Mouse (Mus musculus) c-Kit-positive CD71-positive TER-119-negative erythroid progenitor cells, embryonic 14.5 days (primary cell): ENCODE data around the gene Dlgap4.
A peak's percentile ranks its signal among the peaks of the same experiment; 100 is the strongest.
"Not testable (repeated sequence)": the region's sequence is repeated elsewhere in the genome, so short reads cannot be mapped to it uniquely, and the experiment has no call there.

ENCODE experiments used
- DNase-seq: peaks from one replicate; pipeline ENCODE4 v3.0.0-alpha.2; 2013; ENCODE audit warnings: low read depth

Gene Dlgap4

DNA sequence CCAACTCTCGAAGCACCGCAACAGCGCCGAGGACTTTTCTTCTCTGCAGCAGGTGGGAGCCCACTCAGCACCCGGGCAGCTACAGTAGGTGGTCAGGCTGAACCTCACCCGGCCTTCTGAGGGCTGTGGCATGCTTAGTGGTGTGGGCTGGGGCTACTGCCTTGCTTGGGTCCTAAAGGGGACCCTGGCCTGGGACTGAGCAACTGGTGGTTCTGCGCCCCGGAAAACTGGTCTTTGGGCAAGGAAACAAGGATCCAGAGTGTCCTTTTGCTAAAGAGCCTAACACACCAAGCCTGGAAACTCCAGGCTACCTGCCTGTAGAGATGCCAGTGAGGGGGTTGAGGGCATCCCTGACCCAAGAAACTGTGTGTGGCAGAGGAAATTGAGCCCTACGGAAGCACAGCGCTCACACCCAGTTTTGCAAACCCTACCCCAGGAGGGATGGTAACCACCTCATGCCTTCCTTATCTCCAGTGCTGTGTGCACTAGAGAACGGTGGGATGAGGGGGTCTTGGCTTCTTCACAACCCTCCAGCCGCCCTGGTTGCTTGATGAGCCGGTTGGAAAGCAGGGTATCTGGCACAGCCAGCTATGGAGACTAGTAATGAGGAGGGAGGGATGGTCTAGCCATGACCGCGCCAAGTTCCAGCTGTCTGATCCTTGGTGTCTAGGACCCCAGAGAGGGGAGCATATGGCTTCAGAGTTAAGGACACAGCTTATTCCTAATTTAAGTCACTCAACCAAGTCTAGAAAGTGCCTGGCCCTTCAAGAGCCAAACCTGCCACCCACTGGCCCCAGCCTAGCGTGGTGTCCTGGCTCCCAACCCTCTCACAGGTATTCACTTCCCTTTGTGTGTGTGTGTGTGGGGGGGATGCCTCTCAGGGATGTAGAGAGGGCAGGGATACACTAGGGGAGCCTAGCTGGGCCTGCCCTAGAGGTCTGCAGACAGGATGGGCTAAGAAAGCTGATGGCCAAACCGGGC is 162.2 kb downstream of the Dlgap4 start:
- DNase-seq, result no peak

DNA sequence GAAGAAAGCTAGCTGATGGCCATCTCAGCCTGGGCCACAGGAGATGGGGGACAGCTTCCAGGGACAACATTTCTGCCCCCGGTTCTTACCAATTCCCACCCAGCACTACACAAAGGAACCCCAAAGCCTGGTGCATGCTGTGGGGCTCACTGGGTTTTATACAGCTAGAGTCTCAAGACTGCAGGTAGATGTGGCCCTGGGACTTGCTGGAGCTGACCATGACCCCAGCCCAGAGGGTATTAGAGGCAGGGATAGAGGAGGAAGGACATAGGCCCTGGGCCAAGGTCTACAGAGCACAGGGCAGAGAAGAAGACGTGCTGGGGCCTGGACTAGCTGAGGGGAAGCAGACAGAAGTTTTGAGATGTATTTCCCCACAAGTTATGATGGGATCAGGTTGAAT is 163.4 kb downstream of the Dlgap4 start:
- no peak for DNase-seq

DNA sequence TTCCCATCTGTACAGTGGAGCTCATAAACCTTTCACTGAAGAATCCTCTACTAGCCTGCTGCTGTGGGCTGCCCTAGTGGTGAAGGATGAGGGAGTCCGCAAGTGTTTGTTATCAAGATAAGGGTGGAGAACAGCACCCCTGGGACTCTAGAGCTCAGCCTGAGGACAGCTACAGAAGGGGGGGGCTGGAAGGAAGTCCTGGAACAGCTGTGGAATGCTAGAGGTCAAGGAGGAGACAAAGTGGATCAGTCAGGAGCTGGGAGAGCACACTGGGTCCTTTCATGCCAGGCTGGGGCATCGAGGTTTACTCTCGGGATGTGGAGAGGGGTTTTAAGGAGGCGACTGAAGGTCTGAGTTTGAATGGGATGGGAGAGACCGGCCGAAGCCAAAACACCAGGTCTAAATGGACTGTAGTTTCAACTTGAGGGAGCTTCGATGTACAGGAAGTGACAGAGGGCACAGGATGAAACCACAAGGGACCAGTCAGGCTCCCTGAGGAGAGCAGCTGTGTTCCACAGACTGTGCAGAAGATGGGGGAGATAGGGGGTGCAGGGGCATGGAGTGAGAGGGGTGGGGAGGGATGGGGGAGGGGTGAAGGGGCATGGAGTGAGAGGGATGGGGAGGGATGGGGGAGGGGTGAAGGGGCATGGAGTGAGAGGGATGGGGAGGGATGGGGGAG is 164.0 kb downstream of the Dlgap4 start:
- DNase-seq, result no peak

DNA sequence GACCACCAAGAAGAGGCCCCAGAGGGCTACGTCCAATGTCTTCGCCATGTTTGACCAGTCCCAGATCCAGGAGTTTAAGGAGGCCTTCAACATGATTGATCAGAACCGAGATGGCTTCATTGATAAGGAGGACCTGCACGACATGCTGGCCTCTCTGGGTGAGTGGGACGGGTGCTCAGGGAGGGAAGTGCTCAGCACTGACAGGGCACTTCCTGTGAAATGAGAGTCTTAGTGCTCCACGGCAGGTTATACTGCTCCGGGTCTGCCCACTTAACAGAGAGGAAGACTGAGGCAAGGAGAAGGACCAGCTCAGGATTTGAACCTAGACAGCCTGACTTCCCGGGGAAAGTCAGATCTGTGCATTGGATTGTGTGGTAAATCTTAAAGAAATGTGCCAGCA is 165.1 kb downstream of the Dlgap4 start:
- DNase-seq, result no peak

DNA sequence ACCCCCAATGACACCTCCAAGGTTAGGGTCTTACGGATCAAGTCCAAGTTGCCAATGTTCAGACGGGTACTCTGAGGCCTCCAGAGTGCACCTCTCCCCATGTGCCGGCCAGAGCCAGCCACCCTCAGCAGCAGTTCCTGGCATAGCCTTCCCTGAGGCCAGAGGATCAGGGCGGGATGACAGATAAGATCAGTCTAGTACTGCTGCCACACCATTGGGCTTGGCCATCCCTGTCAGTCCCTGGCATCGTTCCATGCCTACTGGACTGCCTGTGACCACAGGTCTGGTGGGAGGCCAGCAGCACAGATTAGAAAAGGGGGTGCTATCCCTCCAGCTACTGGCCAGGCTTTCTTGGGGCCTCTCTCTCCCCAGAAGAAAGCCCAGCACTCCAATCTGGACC is 165.5 kb downstream of the Dlgap4 start:
- no peak for DNase-seq

DNA sequence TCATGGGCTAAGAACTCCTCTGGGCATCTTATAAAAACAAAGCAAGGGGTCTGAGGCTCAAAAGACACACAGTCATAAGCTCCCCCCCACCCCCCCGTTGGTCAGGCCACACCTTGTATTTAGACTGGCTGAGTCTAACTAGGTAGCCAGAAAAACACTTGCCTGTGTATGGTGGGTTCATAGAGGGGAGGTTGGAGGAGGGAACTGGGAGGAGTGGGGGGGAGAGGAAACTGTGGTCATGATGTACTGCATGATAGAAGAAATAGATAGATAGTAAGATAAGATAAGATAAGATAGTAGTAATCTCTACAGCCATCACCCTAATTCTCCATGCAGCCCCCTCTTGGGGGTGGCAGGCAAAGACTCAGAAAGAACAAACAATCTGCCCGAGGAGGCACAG is 166.0 kb downstream of the Dlgap4 start:
- no peak for DNase-seq

DNA sequence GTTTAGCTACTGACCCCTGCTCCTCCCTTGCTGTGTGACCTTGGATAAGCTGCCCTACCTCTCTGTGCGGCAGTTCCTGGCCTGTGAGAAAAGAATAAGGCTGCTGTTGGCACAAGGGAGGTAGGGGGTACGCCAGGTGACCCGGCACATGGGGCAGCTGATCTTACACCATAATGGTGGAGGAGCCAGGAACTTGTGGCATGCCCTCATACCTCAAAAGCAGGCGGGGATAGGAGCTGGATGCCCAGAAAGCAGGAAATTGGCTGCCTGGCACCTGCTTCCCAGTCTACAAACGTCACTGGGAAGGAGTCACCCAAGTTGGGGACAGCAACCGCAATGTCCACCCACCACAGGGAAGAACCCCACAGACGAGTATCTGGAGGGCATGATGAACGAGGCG is 166.6 kb downstream of the Dlgap4 start:
- no peak for DNase-seq

DNA sequence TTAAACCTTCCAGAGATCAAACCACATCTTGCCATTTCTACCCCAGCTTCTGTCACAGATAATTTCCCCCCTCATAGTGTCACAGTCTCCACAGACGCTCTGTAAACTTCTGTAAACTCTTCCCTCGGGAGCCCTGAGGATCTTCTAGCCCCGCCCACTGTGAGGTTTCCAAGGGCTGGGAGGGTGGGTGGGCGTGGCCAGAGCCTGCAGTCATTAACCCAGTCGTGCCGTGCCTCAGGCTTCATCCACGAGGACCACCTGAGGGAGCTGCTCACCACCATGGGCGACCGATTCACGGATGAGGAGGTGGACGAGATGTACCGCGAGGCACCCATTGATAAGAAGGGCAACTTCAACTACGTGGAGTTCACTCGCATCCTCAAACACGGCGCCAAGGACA is 167.2 kb downstream of the Dlgap4 start:
- DNase-seq, result peak; percentile 59

DNA sequence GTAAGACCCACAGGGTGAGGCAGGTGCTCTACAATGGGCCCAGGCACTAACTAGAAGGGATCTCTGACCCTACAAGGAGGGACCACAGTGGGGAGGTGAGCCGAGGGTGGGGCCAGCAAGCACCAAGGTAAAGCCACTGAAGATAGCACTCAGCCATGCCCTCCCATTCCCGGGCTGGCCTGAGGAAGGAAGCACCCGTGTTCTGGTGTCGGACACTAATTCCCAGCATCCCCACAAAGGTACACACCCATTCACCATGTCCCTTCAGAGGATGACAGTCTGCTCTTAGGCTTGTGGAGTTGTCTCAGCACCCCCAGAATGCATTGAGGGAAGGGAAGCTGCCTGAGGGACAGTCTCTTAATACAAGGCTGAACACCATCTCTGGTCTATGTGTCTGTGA is 167.8 kb downstream of the Dlgap4 start:
- no peak for DNase-seq

DNA sequence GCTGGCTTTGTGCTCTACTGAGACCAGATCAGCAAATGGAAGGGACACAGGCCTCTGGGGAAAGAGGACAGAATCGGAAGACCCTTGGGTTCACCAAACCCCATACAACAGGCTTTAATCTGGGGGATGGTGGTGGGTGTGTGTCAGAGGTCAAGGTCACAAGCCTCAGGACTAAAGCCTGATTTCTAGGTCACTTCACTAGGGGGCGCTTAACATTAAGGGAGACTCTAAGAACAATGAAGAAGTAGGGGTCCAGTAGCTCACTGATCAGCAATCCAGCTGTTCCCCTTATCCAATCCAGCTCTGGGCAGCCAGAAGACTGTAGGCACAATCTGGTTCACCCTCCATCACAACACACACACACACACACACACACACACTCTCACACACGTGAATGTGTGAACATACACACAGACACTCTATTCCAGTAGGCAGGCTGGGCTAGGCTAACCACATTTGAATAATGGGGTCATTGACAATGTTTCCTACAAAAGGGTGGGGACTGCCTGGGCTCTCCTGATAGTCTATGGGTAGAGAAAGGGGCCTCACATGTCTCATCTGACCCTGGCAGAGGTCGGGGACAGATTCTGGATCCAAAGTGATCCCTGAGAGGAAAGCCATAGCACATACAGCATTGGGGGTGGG is 168.5 kb downstream of the Dlgap4 start:
- DNase-seq, result peak; percentile 68

DNA sequence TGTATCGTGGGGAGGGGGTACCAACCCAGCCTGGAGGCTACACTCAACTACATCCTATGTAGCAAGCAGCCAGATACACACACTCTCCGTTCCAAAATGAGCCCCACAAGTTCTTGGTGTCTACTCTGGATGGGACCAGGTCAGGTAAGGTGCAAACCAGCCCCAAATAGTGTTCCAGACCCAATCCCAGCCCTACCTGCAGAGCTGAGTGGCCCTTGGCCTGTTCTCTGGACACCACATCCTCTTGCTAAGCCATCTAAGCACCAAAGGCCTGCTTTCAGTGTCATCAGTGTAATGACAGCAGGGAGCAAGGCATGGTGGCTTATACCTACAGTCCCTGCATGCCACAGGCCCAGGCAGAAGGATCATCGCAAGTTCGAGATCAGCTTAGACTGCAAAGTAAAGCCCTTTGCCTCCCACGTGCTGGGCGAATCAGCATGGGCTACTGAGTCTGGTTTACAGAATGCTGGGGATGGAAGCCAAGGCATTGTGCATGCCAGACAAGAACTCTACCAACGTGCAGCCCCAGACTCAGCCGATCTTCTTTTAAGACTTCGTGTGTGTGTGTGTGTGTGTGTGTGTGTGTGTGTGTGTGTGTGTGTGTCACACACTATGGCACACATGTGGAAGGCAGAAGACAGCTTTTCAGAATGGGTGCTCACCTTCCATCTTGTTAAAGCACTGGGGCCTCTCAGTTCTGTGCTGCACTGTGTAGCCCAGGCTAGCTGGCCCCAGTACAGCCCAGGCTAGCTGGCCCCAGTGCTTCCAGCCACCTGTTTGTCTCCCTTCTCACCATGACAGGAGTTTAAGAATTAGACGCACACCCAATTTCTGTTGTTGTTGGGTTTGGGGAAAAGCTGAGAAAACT is 169.2 kb downstream of the Dlgap4 start:
- DNase-seq, result no peak

DNA sequence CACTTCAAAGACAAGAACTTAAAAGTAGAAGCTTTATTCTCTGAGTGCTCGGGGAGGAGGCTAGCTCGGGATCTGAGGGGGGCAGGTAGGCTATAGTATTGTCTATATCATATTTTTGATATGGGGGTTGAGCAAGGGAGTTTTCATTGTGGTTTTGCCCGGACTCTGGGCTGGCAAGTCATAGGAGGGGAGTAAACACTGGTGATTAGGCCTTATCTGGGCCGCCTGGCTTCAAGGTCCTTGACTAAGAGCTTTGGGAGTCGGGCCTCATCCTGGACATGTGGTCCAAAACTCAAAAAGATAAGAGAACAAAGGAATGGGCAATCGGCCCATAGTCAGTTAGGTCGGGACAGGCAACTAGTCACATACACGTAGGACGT is 169.8 kb downstream of the Dlgap4 start:
- peak; percentile 85 for DNase-seq

DNA sequence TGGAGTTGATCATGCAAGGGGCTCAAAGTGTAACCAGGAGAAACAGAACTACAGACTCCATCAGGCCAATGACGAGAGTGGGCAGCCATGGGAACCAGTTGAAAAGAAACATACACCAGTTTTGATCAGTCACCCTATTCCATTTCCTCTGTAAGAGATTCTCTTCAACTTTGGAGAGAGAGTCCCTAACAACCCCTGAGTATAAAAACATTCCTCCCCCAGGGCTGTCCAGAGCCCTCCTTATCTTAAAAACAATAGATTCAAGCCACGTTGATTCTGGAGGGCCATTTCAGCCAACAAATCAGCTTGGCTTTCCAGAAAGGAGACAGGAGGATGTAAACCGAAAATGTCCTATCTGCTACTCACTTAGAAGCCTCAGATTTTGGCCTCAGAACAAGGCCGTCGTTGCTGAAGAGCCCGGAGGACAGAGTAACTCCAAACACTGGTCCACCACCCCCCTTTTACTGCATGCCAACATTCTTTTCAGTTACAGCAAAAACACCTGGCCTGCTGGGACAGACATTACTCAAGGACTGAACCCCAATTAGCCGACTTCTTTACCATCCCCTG is 170.6 kb downstream of the Dlgap4 start:
- DNase-seq, result no peak

DNA sequence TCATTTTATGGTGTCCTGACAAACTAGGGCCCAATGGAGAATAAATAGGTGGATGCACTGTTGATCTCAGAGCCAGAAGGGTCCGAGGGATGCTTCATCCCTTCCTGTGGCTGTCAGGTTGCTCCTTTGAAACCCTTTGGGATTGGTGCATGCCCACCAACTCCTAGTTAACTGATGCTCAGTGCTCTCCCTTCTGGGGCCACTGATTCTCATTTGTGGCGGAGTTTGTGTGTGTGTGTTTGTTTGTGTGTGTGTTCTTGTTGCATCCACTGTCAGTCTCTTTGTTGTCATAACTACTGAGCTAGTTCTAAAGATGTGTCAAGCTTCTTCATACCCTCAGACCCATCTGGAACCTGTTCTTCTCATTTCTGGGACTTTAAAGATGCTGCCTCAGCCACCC is 171.4 kb downstream of the Dlgap4 start:
- DNase-seq, result no peak

DNA sequence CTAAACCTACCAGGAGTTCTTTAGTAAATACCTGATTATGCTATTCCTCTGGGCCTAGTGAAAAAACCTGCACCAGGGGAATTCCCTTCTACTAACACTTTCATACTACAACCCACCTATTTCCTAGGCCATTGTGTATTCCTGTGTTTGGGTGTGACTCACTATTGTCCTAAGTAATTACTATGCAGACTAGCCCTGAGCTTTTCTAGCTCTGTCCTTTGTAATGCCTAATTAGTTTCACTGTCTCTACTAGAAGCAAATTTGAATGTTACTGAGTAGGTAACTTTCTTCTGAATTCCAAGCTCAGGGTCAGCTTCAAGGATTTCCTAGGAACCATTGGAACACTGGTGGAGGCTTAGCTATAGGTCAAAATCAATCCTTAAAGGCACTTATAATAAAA is 172.9 kb downstream of the Dlgap4 start:
- DNase-seq, result not testable (repeated sequence)

DNA sequence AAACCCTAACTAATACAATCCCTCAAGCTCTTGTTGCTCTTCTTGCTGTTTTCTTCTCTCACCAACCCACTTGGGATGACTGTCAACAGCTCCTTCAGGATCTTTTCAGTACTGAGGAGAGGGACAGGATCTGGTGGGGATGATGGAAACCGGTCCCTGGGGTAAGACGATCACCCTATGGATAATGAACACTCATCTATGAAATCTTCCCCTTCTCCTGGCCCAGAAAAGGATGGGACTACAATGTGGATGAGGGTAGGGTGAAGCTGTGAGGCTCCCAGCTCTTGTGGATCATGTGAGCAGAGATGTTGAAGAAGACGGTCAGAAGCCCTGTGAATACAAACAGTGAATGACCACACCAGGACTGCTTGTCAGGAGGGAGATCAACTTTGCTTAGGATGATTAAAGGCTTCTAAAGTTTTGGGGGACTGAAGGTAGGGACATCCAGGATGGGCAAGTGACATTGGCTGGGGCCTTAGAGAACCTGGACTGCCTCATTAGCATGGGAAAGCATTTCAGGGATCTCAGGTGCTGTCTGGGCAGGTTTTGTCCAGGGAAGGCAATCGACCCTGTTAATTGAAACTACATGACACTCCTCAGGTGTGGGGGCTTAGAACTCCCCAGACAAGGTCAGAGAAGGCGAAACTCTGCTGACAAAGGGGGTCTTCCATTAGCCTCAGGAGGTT is 173.7 kb downstream of the Dlgap4 start:
- no peak for DNase-seq

DNA sequence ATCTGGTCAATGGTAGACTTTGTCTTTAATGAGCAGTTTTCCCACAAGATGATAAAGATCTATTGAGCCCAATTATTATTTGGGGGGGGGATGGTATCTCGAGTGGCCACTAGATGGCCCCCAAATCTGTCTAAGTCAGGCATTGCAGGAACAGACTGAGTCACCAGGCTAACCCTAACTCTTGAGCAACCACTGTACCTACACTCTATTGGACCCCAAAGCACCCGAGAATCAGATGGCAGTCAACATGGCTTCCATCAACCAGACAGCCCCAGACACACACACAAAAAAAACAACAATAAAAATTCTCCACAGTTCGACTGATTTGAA is 174.2 kb downstream of the Dlgap4 start:
- no peak for DNase-seq

DNA sequence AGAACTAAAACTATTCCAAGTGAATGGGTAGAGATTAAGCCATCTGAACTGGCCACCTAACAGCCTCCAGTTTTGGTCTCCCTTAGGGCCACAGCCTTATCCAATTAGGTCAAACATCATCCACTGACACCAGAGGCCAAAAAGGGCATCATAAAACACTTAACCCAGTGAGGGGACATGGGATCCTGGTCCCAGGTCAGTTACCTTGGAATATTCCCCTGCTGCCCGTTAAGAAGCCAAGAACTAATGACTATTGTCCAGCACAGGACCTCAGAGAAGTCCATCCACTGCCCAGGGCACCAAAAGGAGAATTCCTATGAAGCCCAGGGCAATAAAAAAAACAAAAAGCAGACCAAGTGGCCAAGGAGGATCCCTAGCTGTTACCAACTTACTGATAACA is 175.3 kb downstream of the Dlgap4 start:
- no peak for DNase-seq

DNA sequence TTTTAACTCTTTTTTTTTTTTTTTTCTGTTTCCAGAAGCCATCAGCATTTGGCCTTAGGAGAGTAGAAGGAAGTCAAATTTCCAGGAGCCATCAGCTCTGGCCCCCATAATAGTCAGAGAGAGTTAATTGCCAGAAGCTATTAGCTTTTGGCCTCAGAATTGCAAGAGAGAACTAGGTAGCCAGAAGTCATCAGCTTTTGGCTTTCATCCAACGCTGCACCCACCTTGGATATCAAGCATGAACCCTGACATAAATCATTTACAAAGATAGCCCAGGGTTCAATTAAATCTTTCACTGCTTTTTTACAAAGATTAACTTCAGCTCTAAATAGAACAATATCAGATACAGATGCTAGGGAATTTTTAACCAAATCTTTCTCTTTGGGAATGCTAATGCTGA is 185.0 kb downstream of the Dlgap4 start:
- no peak for DNase-seq

DNA sequence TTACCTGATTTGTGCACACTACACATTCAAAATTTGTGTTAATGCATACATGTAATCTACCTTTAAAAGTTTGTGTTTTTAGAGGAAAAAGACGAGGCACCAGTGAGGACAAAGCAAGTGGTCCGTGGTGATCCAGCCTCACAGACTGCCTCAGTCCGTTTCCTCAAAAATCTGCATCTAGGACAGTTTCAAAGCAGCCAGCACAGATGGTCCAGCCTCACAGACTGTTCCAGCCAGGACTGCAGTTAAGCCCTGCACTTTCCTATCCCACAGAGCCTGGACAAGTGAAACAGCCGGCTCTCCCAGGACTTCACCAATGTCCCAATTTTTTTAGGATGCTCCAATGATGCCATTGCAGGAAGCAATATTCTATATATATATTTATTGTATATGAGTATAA is 187.5 kb downstream of the Dlgap4 start:
- DNase-seq, result no peak

DNA sequence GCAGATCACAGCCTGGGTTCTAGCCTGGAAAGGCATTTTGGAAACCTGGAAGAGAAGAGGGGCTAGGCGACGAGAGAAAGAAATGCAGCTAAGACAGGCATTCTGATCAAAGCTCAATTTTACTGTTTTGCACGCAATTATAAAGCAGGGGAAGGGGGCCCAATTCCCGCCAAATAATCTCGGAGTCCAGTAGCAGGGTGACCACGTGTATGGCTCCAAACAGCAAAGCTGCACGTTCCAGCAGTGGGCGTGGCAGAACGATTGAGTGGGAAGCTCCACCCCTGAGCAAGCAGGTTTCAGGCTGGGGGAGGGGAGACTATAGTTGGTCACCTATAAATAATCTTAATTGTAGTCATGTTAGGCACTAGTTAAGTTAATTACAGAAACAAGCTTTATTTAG is 188.6 kb downstream of the Dlgap4 start:
- not testable (repeated sequence) for DNase-seq
